Mouse (Mus musculus): Measurements from ENCODE around the gene Ak9.

- TF ChIP-seq POLR2A (IDR thresholded peaks at IDR 0.05; ENCODE audit: insufficient read length, low read depth) (no peak), TCF12 (IDR thresholded peaks at IDR 0.05; ENCODE audit: insufficient read depth, poor library complexity, severe bottlenecking) (no peak), MAX (IDR thresholded peaks at IDR 0.05; ENCODE audit: low read depth) (no peak)
Measured at GRCm38 (mm10) chr10:41294734-41295133, 9.0 kb upstream of the Ak9 start.
